Mouse (Mus musculus) erythroid progenitor cell, adult 5-6 weeks (primary cell): ENCODE results near the gene Dtnb. TPM values are rescaled to one million over a fixed set of nuclear protein-coding genes. Genes with fewer than 3 reads are reported as not detected.
"Not testable (repeated sequence)": the region's sequence is repeated elsewhere in the genome, so short reads cannot be mapped to it uniquely, and the experiment has no call there.

ENCODE experiments used
- ATAC-seq: replicated peaks from 2 replicates; pipeline ENCODE4 v1.8.0; 2016; ENCODE audit warnings: moderate number of reproducible peaks, mild to moderate bottlenecking, moderate TSS enrichment, inconsistent platforms; ENCODE audit not compliant: poor library complexity, low FRiP score, severe bottlenecking
- total RNA-seq, 2 experiments: library from RNA; stranded (forward) in 1 of 2; stranded (reverse) in 1 of 2; fragments of 150-400 nt in 1 of 2; fragments of 186-747, 209-891 nt in 1 of 2; gene quantifications; 2 replicates each; pipeline versions ENCODE4 v1.2.3 to v1.2.4; 2015 to 2017; ENCODE audit warnings: low replicate concordance in 2 of 2

Gene Dtnb
- total RNA-seq (2015; ENCODE audit: low replicate concordance) (56.2 and 72.1 TPM in 2 replicates), total RNA-seq (2017; ENCODE audit: low replicate concordance) (54.9 and 101 TPM in 2 replicates)

DNA sequence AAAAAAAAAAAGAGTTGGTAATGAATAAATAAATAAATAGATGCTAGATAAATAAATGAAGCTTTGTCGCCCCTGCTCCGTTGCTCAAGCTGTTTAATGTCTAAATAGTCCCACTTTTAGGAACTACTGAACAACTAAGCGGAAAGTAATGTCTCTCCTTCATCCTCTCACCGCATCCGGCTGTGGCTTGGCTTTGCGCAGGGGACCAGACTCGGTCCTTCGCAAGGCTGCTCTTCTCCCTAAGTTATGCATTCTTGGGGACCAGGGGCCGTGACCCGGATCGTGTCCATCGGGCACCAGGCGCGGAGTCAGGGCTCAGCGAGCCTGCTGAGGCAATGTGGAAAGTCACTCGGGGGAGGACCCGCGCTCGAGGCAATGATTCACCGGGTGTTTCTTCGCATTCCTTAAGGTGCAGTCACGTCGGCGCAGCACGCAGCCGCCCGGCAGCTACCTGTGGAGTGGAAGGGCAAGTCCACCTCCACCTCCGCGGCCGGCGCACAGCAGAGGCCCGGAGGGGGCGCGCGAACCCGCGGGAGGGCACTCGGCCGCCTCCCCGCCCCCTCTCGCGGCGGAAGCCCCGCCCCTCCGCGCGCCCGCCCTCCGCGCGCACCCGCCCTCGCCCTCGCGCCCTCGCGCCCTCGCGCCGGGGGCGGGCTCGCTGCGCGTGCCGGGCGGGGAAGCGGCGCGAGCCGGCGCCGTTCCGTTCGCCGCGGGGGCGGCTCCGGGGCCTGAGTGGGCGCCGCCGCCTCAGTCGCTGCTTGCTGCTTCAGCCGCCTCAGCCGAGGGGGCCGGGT lies at the start of gene Dtnb:
Gene Dtnb, plus strand, starts transcription at position 595 of the 794 bp plus-strand sequence.
- peak; percentile 77 for ATAC-seq

GRCm38 (mm10) chr12:3525536-3525935 lies 46.6 kb upstream of the Dtnb start:
- no peak for ATAC-seq

DNA sequence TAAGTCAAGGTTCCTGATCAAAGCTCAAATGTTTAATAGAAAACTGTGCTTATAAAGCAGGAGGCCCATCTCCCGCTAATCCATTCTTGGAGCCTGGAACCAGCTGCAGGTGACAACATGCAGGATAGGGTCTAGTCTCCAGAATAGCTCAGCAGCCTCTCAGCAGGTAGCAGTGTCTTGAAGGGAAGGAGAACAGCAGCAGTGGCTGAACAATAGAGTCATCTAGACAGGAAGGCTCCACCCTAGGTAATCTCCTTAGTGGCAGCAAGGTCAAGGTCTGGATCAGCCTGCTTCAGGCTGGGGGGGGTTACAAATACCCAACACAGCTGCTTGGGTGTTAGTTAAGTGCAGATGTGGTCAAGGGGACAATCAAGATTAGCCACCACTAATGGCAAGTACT lies 36.7 kb upstream of the Dtnb start:
- ATAC-seq: not testable (repeated sequence)

- no peak for ATAC-seq
Observed at GRCm38 (mm10) chr12:3537616-3538015, 34.6 kb upstream of the Dtnb start.

DNA sequence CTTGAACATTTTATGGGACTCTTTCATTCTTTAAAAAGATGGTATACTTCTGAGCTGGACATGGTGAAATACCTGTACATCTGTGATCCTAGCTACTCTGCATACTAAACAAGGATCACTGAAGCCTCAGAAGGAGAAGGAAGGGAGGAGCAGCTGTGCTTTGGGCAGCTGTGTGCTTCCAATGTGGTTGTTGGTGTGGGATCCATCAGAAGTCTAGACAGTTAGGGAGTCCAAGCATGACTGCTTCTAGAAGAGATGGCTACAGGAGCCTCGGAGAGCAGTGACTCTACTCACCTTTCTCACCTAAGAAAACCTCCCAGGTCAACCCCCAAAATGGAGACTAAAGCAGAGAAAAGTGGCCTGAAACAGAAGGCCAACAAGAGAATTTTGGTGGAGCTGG lies 34.1 kb upstream of the Dtnb start:
- no peak for ATAC-seq

- no peak for ATAC-seq
Observed at GRCm38 (mm10) chr12:3539605-3540004, 32.6 kb upstream of the Dtnb start.

DNA sequence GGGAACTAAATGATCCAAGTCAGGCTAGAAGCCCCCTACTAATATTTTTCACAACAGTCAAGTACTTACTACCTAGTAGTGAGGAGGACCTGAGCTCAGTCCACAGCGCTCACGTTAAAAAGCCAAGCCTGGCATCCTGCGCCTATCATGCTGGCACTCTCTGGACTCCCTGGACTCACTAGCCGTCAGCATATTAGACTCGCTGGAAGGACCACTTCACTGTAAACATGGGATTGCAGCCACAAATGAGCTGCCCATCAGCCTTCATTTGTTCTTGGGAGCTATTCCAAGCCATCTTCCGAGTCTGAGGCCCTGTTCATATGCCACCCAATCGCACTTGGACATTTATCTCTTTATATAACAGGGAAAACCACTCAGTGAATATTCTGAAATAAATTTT lies 31.3 kb upstream of the Dtnb start:
- no peak for ATAC-seq

GRCm38 (mm10) chr12:3545451-3545850 lies 26.7 kb upstream of the Dtnb start:
- ATAC-seq: no peak

- ATAC-seq: no peak
Observed at GRCm38 (mm10) chr12:3546121-3546658, 26.0 kb upstream of the Dtnb start.

GRCm38 (mm10) chr12:3546781-3547180 lies 25.4 kb upstream of the Dtnb start:
- no peak for ATAC-seq

DNA sequence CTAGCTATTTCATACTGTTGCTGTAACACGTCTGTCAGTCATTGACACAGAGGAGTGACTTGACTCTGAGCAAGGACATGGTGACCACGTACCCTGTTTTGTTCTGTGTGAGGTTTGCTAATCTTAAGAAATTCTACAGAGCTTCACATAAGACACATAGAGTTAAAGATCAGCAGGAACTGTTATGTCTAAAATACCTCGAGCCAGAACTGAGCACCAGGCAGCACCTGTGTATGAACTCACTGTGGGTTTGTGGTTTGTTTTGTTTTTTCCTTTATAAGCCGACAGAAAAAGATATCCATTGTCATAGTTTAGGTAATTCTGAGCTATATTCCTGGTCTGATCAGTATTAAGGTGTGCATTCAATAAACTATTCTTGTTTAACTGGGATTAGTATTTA lies 24.7 kb upstream of the Dtnb start:
- ATAC-seq: no peak

GRCm38 (mm10) chr12:3547911-3548310 lies 24.3 kb upstream of the Dtnb start:
- no peak for ATAC-seq

DNA sequence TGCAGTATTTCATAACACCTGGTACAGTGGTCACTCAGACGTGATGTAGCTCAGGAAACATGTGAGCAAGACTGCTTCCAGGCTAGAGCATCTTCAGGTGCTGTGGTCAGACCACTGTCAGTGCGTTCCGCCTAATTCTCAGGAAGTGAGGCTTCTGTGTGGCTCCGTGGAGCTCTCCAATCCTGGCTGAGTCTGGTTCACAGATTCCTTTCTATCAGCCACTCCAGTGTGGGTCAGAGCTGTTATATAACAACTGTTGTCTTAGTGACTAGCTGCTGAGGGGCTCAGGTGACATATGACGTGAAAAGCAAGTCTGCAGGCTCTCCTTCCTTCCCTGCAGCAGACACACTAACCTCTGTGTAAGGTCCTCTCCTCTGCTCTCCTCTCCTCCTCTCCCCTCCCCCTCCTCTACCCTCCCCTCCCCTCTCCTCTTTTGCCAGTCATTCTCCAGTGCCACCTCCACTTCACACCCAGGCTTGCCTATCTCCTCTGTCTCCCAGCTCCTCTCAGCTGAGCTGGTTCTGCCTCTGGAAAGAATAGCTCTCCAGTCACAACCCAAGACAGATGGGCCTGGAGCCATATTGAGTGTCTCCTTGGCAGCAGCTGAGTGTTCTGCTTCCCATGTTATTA lies 23.5 kb upstream of the Dtnb start:
- ATAC-seq: no peak

DNA sequence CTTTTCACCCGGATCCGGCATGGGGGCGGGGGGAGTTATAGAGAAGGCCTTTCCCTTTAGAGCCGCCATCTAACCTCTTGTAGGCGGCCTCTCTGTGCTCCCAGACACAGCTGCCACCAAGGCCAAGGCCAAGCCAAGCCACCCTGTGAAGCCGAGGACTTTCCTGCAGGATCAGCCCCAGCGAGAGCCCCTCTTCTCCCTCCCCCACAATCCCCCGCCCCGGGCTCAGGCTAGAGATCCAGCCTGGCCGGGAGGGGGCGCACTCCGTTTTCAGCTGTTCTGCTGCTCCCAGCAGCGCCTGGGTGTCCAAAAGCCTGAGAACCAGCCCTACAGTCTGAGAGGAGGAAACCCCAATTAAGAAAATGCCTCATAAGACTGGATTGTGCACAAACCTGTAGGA lies 21.9 kb upstream of the Dtnb start:
- ATAC-seq: no peak

DNA sequence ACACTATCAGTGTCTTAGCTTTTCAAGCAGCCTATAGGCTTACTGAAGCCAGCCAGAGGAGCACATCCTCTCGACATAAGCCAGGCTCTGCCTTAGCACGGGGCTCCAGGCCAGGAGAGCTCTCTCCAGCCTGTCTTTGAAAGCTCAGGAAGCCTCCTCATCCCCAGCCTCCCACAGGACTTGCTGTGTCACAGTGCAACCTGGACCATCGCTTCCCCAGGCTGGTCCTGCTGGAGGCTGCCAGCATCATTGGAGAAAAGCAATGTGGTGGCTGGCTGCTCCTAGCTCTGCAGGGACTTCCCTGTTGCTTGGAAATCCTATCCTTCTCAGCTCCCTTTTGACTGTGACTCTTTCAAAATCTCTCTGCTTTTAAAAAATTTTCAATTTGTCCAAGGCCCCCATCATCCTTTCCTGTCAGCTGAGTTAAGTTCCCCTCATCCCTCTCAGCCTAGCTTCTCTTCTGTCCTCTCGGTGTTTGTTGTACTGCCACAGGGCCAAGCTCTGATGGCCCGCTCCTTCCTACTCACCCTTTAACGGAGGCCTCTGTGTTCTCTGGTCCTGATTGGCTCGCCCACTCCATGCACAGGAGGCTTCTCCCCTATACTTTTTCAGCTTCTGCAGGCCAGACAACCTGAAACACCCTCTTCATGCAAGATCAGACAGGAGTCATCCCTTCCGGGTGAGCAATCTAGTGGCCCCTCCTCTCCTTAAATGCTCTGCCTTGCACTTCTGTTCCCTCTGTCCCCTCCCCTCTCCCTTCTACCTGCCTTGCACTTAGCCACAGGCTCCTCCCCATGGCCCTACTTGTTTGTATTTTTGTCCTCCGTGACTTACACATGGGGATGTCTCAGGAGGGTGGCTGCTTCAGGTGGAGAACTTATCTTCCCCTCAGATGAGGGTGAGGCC lies 14.5 kb upstream of the Dtnb start:
- ATAC-seq: no peak

GRCm38 (mm10) chr12:3560596-3560995 lies 11.6 kb upstream of the Dtnb start:
- no peak for ATAC-seq

GRCm38 (mm10) chr12:3561032-3561431 lies 11.1 kb upstream of the Dtnb start:
- peak; percentile 30; the same call in 1 of the 2 replicates for ATAC-seq

DNA sequence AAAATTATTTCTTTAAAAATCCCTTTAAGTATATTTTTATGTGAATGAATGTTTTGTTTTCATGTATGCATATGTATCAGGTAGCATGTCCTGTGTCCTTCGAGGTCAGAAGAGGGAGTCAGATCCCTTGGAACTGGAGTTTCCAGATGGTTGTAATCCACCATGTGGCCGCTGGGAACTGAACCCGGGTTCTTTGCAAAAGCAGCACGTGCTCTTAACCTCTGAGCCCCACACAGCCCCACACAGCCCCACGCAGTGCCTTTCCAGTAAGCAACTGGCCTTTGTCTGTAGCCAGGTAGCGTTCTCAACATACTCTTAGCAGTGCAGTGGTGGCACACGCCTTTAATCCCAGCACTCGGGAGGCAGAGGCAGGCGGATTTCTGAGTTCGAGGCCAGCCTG lies 9.4 kb upstream of the Dtnb start:
- ATAC-seq: no peak

- ATAC-seq: no peak
Observed at GRCm38 (mm10) chr12:3563659-3564058, 8.5 kb upstream of the Dtnb start.

GRCm38 (mm10) chr12:3568461-3568991 lies 3.7 kb upstream of the Dtnb start:
- ATAC-seq: no peak
